Mouse (Mus musculus) embryo, embryonic 9.5 days (tissue): ENCODE measurements at regions not wholly inside any gene's neighbourhood (a gene's known extent, or its start where the extent isn't known, plus 50 kb on each side); places are given as distances from the start of the nearest gene placed in this dataset.

Experiments
- DNase-seq: peaks from one replicate; pipeline ENCODE4 v3.0.0-alpha.2; 2017; ENCODE audit errors: extremely low spot score

DNA sequence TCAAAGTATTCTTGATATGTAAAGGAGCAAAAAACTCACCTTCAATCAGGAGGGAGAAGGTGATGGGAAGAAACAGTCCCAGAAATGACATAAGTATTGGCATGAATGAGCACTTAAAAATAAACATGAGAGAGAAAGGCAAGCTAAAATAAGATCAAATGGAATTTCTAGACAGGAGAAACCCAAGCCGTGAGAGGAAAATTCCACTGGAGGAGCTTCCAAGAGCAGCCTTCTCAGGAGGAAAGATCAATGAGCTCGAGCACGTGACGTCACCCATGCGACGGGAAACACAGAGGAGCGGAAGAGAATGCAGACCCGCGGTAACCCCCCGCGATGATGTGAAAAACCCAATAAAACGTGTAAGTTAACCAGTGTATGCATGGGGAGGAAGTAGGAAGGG lies 274.6 kb downstream of the Lyplal1 start:
- no peak for DNase-seq

DNA sequence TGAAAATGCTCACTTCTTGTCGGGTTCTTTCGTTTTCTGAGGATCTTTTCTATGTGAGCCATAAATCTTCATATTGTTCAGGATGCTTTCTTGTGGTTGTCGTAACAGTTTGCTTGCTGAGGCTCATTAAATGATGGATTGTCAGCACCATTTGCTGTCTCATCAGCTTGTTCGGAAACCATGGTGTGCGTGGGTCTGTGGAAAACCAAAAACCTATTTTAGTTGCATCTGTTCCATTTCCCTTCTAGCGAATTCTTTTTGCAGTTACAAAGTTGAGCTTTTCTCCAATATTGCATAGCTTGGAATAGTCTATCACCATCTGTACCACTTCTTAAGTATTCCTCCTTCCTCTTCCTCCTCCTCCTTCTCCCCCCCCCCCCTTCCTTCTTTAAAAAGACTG lies 269.9 kb downstream of the Lyplal1 start:
- DNase-seq = no peak

DNA sequence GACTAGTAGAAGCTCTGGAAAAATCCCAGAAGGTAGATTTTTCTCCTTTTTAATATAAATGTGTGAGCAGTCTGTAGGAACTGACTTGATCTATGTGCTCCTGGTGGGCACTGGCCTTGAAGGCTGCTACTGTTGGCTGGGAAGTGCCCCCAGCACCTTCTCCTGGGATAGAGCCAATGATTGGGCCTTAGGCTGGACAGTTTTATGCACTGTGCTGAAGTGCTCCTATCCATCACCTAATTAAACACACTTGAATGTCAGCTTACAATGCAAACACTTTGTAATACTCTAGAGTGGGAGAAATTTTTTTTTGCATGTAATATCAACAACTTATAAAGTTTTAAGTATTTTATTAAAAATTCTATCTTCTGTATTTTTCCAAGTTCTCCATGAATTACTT lies 266.5 kb downstream of the Lyplal1 start:
- DNase-seq = no peak

DNA sequence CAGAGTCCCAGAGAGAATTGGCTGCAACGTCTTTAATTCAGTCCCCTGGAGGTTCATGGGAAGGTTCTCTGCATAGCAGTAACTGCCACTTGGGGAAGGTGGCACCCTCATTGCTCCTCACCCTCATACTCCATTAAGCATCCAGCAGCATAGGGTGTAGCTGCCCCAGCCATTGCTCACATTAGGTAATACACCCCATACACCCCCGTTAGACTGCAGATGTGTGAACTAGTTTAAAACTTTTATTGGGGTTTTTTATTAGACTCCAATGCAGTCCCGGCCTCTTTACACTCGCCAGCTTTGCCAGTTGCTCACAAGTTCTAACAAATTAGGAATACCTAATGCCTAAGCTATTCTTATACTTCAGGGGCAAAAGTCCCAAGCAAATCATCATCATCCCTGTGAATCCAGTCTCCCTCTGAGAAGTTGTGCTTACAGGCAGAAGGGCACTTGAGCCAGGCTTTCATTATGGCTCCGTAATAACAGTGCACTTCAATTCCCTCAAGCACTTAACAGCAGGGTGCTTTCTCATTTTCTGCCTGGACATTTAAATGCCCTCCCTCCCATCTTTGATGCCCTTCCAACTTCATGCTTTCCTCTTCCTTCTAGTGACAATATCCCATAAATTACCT lies 265.7 kb downstream of the Lyplal1 start:
- no peak for DNase-seq

DNA sequence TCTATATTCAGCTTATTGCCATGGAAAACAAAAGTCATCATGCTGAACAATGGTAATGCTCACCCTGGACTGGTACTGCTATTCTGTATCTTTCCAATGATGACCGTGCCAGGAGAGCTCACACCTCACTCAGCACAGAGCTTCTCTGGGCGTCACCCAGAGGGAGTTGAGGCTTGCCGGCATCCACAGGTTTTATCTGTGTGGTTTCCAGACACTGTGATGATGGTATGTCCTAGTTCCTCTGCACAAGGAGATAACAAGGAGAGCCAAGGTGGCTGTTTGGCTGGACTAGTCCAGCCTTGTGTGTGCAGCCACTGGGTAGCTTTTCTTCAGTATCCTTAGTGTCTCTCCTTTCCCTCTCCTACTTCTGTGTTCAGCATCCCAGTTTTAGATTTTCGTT lies 255.4 kb downstream of the Lyplal1 start:
- no peak for DNase-seq

DNA sequence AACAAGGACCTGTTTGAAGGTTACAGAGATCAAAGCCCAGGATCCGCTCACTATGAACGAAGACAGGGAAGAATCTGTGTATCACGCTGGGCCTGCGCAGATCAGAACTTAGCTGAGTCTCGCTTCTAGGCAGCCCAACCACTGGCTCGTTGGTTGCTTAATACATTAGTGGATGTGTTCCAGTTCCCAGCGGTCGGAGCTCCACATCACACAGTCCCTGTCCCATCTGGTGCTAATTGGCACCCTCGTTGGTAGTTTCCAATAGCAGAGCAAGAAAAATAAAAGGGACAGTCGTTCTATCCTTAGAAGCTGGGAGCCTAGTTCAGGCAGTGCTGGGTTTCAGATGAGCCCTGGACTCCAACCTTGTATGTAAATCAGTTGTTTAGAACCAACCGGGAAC lies 251.2 kb downstream of the Lyplal1 start:
- no peak for DNase-seq

DNA sequence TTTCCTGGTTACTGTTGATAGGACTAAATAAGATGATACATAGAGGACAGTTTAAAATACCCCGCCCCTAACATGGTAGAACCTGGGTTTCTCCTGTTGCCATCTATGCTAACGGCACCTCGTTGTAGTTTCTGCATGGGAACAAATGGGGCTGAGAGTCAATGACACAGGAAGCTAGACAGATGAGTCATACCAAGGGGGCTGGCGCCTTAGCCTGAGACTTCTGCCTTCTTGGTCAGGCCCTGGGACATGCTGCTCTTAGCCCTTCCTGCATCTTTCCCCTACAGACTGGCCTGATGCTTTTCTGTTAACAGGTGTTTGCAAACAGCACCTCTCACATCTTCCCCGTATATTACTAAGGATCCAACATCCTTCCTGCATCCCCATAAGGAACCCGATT lies 250.5 kb downstream of the Lyplal1 start:
- DNase-seq = no peak

DNA sequence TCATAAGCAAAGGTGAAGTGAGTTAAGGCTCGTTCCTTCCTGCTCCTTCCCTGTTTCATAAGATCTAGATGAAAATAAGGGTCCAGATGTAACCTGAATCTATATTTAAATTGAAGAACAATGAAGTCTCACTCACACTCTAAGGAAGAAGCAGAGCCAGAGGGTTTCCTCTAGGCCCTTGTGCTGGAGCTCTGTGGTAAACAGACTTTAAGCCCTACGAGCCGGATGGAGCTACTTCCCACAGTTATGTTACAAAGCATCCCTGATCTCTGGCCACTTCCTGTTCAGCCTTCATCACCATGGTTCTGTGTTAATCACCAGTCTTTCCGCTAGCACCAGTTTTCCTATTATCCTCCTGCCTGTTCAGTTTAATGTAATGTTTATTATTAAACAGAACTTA lies 250.1 kb downstream of the Lyplal1 start:
- no peak for DNase-seq

DNA sequence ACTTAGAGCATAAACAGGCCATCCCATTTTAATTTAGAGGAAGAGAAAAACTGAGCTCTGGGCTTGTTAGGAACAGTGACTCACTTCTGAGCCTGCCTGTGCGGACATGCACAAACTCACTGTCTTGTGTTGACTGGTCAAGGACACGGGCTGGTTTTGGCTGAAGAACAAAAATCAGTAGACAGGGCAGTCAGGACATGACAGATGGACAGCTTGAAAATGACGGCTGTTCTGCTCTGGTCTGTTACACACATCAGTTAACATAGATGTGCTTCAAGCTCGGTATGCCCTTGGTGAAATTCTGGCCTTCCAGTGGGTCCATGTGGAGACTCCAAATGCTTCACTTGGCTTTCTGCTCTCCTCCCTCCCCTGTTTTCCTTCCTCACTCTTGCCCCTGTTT lies 248.4 kb downstream of the Lyplal1 start:
- DNase-seq = no peak

DNA sequence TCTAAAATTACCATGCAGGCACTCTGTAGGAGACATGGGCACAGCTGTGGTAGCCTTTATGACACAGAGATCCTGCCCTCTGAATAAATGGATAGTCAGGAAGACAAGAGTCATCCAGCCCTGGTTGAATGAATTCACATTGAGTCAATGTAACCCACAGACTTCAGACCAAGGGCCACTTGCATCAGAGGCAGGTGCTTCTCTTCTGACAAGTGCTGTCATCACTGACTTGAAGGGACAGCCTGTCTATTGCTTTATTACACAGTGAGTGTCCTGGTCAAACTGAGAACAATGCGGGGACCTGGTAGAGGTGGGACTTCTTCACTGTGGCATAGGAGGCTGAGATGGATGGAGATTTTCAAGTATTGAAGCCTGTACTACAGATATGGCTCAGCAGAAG lies 230.1 kb downstream of the Lyplal1 start:
- no peak for DNase-seq

DNA sequence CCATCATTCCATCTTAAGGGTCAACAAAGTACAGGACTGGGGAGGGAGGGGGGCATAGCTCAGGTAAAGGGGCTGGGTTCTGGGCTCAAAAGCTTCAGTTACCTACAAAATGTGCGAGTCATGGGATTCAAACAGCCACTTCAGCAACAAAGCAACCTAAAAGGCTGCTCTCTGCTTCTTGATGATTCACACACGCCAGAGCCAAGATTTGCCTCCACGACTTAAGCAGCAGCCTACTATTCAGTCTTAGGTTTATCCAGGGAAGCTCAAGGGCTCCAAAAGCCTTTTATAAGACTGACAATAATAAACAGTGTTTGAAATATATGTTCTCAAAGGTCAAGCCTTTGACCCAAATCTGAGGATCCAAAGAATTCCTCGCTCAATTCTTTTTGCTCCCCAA lies 225.3 kb downstream of the Lyplal1 start:
- no peak for DNase-seq

DNA sequence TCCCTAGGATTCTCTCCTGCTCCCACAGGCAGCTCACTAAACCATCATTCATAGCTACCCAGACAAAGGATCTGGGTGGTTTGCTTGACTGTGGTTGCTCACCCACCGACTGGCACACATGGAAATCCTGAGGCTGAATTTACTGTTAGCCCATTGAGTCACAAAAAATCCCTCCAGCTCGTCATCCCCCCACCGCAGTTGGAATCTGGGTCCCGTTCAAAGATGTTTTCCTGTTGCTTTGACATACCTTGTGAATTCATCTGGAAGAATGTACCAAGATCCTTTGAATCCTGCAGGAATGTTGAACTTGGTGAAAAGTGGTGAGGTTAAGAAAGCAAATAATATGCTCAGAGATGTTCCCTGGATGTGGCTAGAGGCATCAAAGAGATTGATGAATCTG lies 223.7 kb downstream of the Lyplal1 start:
- no peak for DNase-seq

DNA sequence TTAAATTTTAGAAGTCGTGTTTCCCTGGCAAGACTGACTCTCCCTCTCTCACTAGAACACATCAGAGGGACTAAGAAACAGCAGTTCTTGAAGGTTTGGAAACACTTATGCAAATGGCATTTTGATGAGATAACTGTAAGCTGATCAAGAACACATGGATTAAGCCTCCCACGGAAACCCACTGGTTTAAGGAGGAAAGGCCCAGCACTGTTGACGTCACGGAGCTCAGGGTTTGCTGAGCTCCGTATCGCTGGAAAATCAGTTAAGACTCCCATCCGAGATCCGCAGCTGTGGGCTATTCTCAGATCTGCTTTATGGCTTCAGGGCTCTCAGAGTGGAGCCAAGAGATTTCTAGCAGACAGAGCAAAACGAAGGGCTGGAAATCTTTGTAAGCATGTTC lies 218.6 kb downstream of the Lyplal1 start:
- DNase-seq = no peak

DNA sequence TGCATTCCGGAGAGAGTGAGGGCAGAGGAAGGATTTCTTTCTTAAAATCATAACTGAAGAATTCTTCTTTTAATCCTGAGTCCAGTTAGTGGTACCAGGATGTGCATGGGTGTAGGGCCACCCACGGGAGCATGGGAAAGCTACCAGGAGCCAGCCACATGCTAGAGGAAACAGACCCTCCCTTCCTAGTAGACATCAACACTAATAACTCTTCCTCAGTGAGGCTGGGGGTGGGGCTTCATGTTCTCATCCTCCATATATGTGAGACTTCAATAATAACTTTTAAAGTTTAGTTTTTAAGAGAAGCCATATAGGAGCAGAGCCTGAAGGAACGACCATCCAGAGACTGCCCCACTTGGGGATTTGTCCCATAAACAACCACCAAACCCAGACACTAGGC lies 216.8 kb downstream of the Lyplal1 start:
- no peak for DNase-seq

DNA sequence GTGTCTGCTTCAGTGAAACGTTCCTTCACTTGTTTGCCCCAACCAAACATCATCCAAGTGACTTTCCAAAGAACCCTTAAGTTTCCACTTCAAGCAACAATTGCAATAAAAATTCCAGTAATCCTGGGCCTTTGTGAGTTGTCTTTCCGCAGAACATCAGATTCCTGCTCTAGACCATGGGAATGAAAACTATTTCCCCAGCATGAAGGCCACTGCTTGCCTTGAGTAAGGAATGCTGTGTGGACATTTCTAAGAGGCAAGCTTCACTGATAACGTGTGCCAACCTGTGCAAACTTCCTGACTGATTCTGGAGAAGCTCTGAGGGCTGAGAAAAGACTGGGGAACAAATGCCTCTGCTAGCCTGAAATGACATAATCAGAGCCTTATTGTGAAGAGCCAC lies 214.7 kb downstream of the Lyplal1 start:
- DNase-seq = no peak

DNA sequence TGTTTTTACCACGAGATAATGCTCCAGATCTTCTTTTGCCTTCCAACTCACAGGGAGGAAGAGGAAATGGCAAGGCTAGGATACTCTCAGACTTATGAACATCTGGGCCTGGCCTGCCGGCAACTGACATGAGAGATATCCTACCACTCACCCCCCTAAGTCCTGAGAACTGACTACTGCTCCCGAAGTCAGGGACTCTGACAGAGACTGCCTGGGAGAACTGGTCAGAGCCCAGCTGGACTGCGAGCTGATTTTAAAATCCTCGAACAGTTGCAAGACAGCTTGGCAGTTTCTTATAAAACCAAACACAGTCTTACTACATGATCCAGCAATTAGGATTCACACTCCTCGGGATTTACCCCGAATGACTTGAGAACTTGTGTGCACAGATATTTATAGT lies 211.4 kb downstream of the Lyplal1 start:
- DNase-seq = no peak

DNA sequence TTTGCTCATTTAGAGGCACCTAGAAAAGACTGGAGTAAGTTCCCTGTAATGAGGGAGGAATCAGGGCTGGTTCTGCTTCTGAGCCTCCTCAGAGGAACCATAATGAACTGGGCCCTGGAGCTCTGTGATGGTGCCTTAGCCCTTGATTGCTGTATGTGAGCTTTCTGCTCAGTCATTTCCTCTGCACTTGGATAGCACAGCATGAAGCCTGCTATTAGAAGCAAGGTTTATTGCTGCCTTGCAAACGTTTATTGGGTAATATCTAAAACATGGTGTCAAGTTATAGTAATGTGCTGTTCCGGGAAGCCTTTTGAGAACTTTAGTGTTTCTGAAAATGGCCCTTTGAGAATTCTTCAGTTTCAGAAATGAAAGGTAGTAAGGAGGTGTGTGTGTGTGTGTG lies 201.5 kb downstream of the Lyplal1 start:
- no peak for DNase-seq

DNA sequence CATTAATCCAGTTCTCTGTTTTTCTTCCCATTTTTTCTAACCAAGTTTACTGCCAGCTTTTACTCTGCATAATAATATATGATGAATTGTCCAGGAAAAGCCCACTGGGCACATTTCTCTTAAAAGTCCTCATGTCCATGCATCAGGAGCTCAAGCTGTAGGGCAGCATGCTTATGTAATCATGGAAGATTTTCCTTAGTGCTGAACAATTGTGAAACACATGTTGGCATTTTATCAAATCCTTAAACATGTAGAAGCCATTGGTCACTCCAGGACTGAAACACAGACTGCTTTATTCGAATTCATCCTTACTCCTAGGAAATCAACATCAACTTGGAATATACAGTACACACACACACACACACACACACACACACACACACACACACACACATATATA lies 198.4 kb downstream of the Lyplal1 start:
- DNase-seq = no peak

DNA sequence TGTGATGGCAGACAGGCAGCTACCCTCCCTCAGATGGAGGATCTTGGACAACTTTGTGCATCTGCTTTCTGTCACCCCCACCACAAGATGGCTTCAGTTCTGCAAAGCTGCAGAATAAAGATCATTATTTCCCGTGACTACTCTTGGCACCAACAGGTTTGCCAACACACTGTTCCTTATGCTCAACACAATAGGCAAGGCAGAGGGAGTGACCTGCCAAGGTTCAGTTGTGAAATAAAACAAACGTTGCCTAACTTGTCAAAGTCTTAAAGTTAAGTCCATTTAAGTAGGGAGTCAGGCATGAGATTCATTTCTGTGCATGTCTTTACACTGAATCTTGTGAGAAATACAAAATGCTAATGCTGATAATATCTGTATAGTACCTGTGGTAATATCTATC lies 193.4 kb downstream of the Lyplal1 start:
- DNase-seq = no peak

DNA sequence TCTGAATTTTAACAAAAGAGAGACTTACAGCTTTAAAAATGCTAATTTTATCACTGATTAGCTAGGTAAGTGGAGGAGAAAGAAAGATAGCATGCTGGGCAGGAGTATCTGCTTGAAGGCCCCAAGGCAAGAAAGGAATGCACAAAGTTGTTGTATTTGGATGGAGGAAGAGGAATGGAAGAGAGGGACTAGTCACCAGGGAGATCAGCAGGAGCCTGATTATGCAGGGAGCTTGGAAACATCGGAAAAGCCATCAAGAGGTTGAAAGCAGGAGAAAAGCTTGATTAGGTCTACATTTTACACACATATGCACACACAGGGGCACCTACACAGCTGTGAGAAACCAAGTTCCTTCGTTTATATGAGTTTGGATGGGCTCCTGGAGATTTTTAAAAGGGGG lies 188.1 kb downstream of the Lyplal1 start:
- DNase-seq = no peak

DNA sequence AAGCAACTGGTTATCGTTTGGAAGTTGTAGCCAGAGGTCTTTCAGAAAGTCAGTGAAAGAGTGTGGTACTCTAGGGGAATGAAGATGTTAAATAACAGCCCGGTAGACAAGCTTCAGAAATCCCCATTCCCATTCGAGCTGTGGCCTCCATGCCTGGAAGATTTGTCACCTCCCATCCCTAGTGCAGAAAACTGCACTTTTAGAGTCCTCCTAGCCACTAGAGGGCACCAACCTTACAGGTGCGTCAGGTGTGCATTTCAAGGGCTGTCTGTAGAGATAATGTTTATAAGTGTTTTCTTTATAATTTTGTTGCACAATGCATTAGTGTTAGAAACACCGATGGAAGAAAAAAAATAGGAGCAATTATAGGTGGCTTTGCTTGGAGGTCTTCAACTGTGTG lies 187.3 kb downstream of the Lyplal1 start:
- no peak for DNase-seq

DNA sequence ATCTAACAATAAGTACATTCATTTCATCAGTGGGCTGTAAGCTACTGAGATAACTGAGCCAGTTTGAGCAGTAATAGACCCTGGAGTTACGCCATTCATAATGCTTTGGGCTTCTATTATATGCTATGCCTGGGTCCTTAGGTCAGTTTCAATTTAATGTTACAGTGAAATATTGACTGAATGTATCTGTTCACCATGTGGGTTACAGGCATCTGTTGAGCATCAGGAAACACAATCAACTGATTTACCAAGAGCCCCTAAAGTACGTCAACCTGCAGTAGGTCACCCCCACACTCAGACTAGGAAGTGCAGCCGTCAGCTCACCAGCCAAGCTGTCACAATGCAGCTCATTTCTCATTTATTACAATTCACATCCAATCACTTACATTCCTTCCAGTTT lies 183.5 kb downstream of the Lyplal1 start:
- DNase-seq = no peak

DNA sequence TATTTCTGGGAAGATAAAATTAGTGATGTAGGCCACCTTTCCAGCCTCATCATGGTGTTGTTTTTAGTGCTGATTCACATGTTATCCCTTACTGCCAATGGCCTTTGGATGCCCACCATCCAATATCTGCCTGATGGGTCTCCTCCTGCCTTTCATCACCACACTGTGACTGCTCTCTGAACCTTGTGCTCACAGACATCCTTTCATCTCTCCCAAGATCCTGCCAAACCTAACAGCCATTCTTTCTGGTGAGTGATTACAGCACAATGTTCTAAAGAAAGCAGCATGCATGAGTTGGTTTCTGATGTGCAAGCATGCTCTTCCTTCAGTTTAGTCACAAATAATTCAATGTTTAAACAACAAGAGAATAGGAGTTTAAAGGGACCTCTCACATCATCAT lies 180.1 kb downstream of the Lyplal1 start:
- no peak for DNase-seq

DNA sequence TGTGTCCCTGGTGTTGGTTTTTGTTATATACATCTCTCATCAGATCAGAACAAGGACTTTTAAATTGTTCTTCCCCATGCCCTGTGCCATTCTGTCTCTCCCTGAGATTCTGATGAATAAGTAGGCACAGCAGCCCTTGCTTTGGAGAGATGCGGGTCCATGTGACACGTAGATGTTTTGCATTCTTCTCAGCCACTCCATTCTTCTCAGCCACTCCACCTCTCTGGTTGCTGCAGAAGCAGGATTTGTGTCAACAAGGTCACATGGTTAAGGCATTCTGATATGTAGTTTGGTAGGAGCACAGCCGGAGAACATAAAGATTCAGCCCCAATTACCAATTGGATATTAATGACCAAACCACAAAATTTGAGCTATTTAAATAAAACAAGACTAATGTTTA lies 177.2 kb downstream of the Lyplal1 start:
- no peak for DNase-seq

DNA sequence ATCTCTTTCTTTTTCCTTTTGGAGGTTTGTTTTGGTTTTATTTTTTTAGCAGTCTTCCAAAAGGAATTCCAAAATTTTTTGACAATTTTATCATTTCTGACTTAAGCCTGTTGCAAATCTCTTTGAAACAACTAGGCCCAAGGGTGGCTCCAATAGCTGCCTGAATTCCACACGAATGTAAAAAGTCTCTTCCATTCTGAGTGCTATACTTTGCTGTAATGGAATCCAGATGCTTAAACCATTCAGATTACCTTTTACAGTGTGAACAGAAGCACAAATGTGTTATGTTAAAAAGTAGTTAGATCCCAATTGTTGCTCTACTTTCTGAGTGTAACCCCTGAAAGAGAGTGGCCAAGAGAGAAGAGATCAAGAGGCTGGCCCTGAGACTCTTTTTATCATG lies 176.6 kb downstream of the Lyplal1 start:
- no peak for DNase-seq
